In the genomic region with DNA sequence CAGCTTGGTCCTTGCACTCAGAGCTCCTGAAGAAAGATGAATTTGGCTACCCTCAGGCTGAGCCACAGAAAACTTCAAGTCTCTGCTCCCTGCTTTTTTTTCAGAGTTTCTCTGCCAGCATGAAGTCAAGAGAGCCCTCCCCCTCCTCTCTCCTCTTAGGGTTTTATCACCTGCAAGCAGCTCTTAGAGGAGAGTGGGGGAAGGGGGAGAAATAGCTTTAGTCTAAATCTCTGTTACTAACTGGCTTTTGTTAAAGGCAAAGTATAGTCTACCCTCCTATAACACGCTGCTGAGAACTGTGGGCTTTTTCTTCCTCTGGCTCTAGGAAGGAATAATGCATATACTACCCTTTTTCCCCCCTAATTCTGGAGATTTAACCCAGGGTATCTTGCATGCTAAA, we compare ENCODE assay signal across 16 mouse cellular contexts. TPM values are rescaled to one million over a fixed set of nuclear protein-coding genes. Genes with fewer than 3 reads are reported as not detected.
DNase-seq lines count a peak whose midpoint lies in the region; ATAC-seq and TF ChIP-seq lines count a peak whose summit lies in the region.
"Had no signal": no experiment of that assay in that cellular context is flagged by ENCODE, and none has a peak within 500 bp of the region (broad histone marks: within the 10 kb centered on the region; RNA-seq: fewer than 3 reads in every experiment).

No protein-coding gene starts in this region.

- H3K4me2 ChIP-seq in heart, embryonic 11.5 days, result no peak overlapping the region; the same call in none of the 2 replicates
- H3K4me2 ChIP-seq in limb, embryonic 12.5 days, result peak overlapping the region; percentile 4
- H3K4me2 ChIP-seq: neural tube, embryonic 13.5 days had no signal

- H3K27ac ChIP-seq in heart, embryonic 11.5 days (ENCODE audit: low read depth, low read length), result peak overlapping the region; percentile 29; the same call in 1 of the 2 replicates
- peak overlapping the region; percentile 75 for H3K27ac ChIP-seq in limb, embryonic 12.5 days
- H3K27ac ChIP-seq: liver, embryonic 14.5 days; neural tube, embryonic 13.5 days had no signal

- no peaks in the 10 kb centered on the region for H3K9me3 ChIP-seq in heart, embryonic 11.5 days (replicated peaks; ENCODE audit: control insufficient read depth, low read length)
- no peaks in the 10 kb centered on the region for H3K9me3 ChIP-seq in limb, embryonic 12.5 days
- H3K9me3 ChIP-seq: neural tube, embryonic 13.5 days had no signal

- H3K9ac ChIP-seq in heart, embryonic 11.5 days (ENCODE audit: low read depth, low read length), result peak overlapping the region; percentile 34; the same call in 1 of the 2 replicates
- H3K9ac ChIP-seq in limb, embryonic 12.5 days (replicated peaks), result no peak overlapping the region
- H3K9ac ChIP-seq: liver, embryonic 14.5 days; neural tube, embryonic 13.5 days had no signal

- no peaks in the 10 kb centered on the region for H3K27me3 ChIP-seq in heart, embryonic 11.5 days (ENCODE audit: control insufficient read depth, insufficient read depth, low read length)
- no peaks in the 10 kb centered on the region for H3K27me3 ChIP-seq in limb, embryonic 12.5 days
- H3K27me3 ChIP-seq: CH12.LX; neural tube, embryonic 13.5 days; Patski had no signal

- TF ChIP-seq CTCF in brain, embryonic 14.5 days (IDR thresholded peaks at IDR 0.05; ENCODE audit: borderline replicate concordance, extremely low read depth, insufficient read depth, insufficient read length), result no peak

- H3K4me3 ChIP-seq in heart, embryonic 11.5 days (ENCODE audit: low read depth, low read length), result no peak overlapping the region
- H3K4me3 ChIP-seq in limb, embryonic 12.5 days (replicated peaks), result no peak overlapping the region
- H3K4me3 ChIP-seq: erythroblast, embryonic 14.5 days; neural tube, embryonic 13.5 days had no signal

- DNase-seq in heart, adult 8-10 months (ENCODE audit: low spot score), result no peak
- peak; percentile 53 for DNase-seq in A20 (ENCODE audit: low read depth, low spot score)
- peak; percentile 53 for DNase-seq in brain, embryonic 14.5 days (ENCODE audit: low read depth)
- DNase-seq in right cerebral cortex, postnatal 4 days, result no peak
- no peak for DNase-seq in kidney, postnatal 25 days
- DNase-seq: cerebellum, adult 11-12 months; gastrocnemius, postnatal 14 days; heart, postnatal 10 days had no signal

- H3K4me1 ChIP-seq in heart, embryonic 11.5 days (ENCODE audit: control insufficient read depth, insufficient read depth, low read length), result peaks cover 27% of the 10 kb centered on the region
- H3K4me1 ChIP-seq in limb, embryonic 12.5 days (replicated peaks), result peaks cover 57% of the 10 kb centered on the region

- no peaks in the 10 kb centered on the region for H3K36me3 ChIP-seq in heart, embryonic 11.5 days (ENCODE audit: control insufficient read depth, insufficient read depth, low read length)
- H3K36me3 ChIP-seq in limb, embryonic 12.5 days, result no peaks in the 10 kb centered on the region
- H3K36me3 ChIP-seq: neural tube, embryonic 13.5 days had no signal

- no peak for TF ChIP-seq POLR2A in brain, embryonic 14.5 days (IDR thresholded peaks at IDR 0.05; ENCODE audit: borderline replicate concordance, extremely low read depth, insufficient read depth, insufficient read length, poor library complexity, severe bottlenecking)

- no peak for ATAC-seq in heart, embryonic 11.5 days (replicated peaks; ENCODE audit: insufficient number of reproducible peaks, low FRiP score, low TSS enrichment)
- ATAC-seq in limb, embryonic 12.5 days (ENCODE audit: insufficient number of reproducible peaks, insufficient read depth, low FRiP score, low TSS enrichment, low read depth), result 0 out of 2 replicates have a peak, but pooled peaks have one; percentile 34
- ATAC-seq: hindbrain, embryonic 16.5 days; Patski had no signal

- WGBS in heart, embryonic 11.5 days (ENCODE audit: insufficient replicate concordance), result 15% methylated on average over 1 of the region's 1 CpGs
- 3% methylated on average over 1 of the region's 1 CpGs for WGBS in limb, embryonic 12.5 days

RNA-seq across cellular contexts. Expression of gene Eml4, which starts 41.5 kb away (rescaled TPM):
- polyA plus RNA-seq in heart, embryonic 11.5 days (2014; fragmentation: Nextera tagmentation; extraction: Ambion mirVana), result 24.4 and 35.0 TPM in 2 replicates
- total RNA-seq in heart, adult 8-10 months (2022), result 1 to 10 TPM; 3.3 to 5.0 (median 4.0) TPM
- polyA plus RNA-seq in brain, embryonic 14.5 days (2012; rRNA removed), result 49.9 and 56.1 TPM in 2 replicates
- polyA plus RNA-seq in limb, embryonic 12.5 days (2016; fragmentation: Nextera tagmentation; extraction: Ambion mirVana), result 70.8 and 74.8 TPM in 2 replicates

Comparison
In these comparisons a context has a peak if more than half of its experiments do, and no peak if none do; other contexts are left out.
1. DNase-seq: peak in A20 (single experiment) and brain, embryonic 14.5 days (single experiment); none in heart, adult 8-10 months (single experiment), right cerebral cortex, postnatal 4 days (single experiment) and kidney, postnatal 25 days (0 of 2).